Mouse (Mus musculus) skeletal muscle tissue, adult 2 months (tissue): ENCODE measurements around the gene Rarg.

Source experiments
- DNase-seq: peaks from one replicate; pipeline ENCODE4 v3.0.0-alpha.2; 2012; ENCODE audit warnings: low read depth, low spot score

Gene Rarg

DNA sequence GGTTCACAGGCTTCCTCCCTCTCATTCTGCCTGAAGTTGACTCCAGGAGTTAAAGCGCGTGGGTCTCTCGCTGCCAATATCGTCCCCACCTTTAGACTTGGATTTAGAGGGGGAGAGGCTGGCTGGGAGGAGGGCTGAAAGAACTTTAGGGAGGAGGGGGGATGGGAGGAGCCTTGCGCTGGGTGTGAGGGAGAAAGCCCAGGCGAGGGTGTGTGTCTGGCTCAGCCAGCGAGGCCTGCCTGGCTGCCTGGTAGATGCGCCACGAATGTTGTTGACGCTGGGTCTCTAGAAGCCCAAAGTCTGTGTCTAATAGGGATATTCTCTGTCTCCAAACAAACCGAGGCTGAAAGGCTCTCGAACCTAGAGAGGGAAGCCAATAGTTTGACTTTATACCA, 756 bp upstream of the Rarg start:
- DNase-seq, result peak; percentile 57

DNA sequence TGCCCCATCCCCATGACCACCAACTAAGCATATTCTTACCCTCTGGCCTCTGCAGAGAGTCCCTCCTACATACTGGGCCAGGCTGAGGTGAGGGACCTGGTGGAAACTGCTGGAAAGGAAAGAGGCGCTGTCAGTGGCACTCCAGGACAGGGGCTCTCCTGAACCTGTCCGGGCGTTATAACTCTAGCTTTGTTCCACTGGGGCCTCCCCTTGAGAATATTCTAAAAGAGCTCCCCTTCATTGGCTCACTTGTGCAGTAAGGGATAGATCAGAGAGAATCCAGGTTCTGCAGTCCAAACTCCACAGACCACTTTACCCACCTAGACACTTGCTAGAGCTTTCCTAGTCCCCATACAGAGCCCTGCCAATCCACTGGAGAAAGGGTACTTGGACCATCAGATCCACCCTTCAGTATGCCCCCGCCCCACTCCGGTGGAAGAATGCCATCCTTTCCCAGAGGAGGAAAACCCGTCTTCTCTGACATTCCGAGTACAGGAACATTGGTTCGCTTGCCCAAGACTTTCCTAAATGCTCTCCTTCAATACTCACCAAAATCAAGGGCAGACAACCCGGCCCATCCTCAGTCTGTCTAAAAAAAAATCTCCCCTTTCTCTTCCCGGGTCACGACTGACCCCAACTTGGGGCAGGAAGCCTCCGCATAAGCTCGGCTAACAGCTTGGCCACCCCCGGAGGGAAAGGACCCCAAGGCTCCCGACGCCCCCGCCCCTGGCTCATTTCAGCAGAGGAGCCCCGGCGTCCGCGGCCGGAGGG, 701 bp downstream of the Rarg start:
- no peak for DNase-seq

DNA sequence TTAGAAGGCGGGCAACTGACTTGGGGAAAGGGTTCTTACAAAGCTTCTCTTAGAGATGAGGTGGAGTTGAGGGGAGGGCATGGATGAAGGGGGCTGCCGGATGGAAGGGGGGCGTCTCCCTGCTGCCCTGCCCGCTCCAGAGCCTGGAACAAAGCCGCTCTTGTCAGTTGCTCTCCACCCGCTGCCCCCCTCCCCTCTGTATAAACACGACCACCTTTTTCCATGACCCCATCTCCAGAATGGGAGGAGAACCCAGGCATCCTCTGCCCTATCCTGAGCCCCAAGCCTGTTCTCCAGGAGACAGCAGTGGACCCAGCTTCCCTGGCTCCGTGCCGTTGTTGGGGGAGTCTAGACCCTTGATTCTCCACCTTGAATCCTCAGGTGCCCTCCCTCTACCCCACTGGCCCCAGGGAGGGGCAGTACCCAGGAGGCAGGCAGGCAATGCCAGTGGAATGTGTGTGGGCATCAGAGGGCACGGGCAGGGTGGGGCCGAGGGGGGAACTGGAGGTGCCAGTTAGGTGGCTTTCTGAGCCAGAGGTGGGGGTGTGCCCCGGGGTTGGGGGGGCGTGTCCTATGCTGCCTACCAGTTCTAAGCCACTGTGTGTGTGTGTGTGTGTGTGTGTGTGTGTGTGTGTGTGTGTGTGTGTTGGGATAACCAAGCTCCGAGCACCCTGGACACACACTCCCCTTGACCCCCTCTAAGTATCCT, 1.6 kb downstream of the Rarg start:
- no peak for DNase-seq

DNA sequence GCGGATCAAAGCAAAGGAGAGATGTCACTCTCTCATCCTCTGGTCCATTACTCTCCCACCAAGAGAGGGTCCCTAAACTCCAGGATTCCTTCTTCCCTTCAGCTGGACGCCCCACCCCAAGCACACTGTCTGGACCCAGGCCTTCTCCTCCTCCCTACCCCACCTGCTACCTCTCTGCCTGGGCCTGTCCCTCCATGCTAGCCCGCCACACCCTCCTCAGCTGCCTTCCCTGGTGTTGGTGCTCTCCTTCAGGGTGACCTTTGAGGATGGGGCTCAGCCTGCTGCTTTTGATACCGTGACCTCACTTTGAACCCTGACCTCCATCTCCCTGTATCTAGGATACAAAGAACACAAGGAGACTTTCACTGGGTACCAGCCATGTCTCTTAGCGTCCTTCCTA, 6.8 kb downstream of the Rarg start:
- no peak for DNase-seq

DNA sequence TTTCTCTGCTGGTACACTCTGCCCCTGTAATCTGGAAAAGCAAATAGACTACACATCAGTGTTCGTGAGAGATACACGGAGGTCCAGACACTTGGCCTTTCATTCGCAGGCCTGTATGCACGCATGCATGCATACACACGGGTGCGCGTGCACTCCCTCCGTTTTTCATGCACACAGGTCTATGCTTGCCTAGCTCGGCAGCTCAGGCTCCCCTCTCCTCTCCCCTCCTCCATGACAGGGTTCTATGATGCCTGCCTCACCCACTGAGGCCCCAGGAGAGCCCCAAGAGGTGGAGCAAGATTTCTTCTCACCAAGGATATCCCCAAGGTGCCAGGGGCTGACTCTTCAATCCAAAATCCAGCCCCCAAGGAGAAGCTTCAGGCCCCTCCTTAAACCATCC, 7.3 kb downstream of the Rarg start:
- DNase-seq, result no peak

DNA sequence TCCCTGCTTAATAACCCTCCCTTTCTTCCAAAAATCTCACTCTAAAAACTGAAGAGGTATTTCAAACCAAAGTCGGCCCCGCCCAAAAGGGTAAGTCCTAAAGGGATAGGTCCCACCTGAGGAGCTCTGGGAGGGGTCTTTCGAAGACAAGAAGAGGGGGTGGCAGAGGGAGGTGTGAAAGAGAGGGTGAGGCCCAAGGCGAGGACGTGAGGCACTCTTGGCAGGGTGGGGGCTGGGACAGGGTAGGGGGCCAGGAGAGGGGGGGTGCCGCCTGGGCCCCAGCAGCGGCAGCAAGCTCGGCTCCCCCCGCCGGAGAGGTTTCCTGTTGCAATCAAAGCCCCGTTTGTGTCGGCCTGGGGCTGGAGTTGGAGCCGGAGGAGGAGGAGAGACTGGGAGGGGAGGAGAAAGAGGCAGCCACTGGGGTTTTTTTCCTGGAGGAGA, 8.0 kb downstream of the Rarg start:
- no peak for DNase-seq

DNA sequence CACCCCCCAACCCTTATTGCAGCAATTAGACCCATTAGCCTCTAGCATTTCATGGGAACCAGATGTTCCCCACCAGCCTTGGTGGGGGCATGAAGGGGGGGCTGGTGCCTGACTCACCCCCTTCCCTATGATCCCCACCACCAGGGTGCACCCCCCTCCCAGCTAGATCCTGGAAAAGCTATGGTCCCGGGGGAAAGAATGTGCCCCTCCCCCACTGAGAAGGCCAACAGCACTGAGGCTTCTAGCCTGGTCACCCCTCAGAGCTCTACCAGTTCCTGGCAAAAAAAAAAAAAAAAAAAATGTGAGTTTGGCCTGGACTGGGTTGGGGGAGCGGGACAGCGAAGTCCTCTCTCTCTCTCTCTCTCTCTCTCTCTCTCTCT, 8.5 kb downstream of the Rarg start:
- no peak for DNase-seq

DNA sequence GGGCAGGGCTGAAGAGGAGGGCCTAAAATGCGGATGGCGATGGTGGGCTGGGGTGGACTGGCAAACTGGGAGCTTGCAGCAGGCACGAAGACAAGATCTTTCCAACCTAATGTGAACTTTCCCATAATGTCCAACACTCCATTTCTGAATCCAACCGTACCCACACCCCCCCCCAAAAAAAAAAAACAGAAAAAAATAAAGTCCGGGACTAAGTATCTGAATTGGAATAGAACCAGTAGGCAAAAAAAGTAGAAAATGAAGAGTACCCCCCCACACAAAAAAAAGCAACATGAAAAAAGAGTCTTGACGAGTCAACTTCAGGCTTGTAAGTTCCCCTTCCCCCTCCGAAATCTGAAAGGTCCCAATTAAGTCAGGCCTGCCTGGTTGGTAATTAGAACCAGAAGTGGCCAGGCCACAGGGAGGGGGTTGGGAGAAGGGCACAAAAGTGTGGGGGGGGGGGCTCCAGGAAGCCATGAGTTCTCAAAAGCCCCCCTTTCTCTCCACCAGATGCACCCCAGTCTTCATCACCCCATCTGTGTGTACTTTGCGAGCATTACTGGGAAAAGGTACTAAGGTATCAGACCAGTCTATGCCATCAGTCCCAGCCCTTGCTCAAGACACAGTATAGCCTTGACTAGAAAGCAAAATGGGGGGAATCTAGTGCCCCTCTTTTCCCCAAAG, 9.0 kb downstream of the Rarg start:
- no peak for DNase-seq

DNA sequence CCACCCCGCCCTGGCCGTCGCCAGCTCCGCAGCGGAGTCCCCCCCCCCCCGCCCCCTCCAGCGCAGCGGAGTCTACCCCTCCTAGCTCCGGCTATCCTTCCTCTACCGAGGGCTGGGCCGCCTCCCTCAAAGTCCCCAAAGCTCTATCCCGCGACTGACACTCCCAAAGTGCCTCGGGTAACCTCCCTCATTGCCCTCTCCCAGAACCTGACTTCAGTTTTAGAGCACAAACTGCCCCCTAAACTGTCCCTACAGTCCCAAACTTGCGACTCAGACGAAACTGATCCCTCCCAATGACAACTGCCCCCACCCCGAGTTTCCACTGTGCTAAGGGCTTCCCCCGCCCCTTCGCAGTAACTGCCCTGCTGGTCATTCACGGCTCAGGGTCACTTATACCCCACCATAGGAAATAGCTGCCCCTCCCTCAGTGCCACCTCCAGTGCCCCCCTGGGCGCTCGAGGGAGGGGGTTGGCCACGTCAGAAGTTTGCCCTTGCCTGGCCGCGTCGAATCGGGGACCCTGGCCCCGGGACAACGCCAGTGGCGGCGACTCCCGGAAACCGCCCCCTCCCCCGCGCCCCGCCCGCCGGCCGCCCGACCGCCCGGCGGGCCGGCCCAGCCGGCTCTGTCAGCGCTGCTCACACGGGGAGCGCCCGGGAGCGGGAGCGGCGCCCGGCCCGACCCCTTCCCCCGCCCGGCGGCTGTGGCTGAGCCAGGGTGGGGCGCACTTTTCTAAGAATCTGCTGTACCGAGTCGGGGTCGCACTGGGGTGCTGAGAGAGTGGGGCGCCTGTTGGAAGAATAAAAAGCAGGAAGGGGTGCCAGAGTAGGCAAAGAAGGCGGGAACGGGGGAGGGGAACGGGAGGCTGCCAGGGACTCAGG, 9.8 kb downstream of the Rarg start:
- no peak for DNase-seq

DNA sequence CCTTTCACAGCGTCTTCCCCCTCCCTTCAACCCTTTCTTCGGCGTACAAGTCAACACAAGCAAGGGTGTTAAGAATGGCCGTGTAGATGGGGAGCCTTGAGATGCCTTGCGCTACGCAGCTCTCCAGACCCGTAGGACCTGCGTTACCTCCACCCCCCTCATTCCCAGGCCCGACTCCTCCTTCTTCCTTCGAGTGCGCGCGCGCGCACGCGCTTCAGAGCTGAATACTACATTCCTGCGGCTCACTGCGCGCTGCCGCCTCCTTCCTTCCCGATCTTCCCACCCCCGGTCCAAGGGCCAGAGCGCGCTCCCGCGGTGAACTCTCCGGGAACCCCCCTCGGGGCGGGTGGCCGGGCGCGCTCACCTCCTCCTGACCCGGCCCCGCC, 10.5 kb downstream of the Rarg start:
- peak; percentile 94 for DNase-seq

DNA sequence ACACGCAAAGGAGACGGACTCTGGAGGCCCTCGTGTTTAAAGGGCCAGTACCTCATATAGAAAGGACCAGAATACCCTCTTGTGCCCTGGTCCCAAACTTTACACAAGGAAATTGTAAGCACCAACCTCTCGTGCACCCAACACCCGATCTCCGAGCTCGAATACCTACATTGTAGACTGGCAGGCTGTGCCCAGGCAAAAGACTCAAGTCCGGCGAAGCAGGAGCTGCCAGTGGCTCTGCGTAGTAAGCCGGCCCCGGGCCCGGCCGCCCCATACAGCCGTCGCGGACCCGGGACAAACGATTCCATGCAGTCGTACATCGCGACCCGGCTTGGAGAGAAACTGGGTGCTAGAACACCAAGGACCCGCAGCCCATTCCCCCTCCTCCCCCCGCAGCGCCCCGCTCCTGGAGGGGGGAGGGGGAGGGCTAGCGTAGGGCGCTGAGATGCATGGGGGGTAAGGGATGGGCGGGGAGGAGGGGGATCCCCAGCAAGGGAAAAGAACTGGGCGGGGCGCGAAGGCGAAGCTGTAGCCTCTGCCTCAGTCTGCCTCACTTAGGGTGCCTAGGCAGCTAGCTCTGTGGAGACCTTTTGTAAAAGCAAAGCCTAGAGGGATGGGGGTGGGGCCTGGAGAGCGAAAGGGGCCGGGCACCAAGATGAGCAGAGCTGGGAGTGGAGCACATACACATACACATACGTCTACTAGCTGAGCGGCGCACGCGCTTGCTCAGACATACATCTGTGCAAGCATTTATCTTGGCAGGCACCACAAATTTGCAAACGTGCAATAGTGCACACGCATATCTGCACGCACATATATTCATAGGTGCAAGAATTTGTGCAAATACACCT, 11.2 kb downstream of the Rarg start:
- DNase-seq, result peak; percentile 77

DNA sequence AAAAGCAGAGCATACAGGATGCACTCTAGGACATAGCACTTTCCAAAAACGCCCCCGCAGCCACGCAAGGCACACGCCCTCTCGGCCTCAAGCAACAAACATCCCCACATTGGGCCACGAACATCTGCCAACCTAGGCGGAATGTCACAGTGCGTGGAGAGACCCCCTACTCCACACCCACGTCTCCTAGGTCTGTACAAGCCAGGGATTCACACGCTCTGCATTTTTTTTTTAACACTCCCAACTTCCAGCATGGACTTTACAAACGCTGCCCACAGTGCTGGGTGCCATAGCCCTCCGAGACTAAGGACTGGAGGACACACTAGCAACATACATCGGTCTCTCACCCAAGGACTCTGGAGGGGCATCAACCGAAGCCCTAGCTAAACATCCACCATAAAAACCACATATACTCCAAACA, 11.8 kb downstream of the Rarg start:
- no peak for DNase-seq

DNA sequence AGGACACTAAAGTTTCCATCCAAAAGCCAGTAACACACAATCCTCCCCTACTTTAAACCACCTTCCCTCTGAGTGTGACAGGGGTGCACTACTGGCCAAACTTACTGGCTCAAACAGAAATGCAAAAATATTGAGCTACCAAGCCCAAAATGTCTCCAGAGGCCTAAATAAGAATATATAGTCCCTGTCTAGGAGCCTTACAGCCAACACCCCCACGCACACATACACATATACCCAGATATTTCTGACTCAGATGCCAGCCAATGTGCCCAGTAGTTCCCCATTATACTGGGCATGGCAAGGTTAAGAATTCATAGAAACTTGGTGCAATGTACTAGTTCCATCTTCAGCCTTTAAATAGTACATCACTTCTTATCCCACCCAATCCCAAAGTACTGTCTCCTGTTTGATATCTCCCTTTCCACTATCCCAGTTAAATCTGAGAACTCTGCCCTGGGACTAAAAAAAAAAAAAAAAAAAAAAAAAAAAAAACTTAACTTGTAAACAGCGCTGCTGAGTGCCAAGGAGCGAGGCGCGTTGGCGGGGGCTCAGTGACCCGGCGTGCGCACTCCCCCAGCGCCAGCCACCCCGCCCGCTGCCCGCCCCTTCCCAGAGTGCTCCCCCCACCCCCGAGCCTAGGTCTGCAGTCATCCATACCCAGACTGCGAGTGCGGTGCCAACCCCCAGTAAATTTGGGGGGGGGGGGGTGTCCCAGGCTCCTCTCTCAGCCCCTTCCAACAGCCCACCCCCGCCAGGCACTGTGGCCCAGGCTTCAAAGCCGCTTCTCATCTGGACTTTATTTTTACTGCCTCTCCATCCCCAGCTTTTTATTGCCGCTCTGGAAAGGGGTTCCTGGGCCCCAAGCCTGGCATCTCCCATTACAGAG, 12.8 kb downstream of the Rarg start:
- no peak for DNase-seq

DNA sequence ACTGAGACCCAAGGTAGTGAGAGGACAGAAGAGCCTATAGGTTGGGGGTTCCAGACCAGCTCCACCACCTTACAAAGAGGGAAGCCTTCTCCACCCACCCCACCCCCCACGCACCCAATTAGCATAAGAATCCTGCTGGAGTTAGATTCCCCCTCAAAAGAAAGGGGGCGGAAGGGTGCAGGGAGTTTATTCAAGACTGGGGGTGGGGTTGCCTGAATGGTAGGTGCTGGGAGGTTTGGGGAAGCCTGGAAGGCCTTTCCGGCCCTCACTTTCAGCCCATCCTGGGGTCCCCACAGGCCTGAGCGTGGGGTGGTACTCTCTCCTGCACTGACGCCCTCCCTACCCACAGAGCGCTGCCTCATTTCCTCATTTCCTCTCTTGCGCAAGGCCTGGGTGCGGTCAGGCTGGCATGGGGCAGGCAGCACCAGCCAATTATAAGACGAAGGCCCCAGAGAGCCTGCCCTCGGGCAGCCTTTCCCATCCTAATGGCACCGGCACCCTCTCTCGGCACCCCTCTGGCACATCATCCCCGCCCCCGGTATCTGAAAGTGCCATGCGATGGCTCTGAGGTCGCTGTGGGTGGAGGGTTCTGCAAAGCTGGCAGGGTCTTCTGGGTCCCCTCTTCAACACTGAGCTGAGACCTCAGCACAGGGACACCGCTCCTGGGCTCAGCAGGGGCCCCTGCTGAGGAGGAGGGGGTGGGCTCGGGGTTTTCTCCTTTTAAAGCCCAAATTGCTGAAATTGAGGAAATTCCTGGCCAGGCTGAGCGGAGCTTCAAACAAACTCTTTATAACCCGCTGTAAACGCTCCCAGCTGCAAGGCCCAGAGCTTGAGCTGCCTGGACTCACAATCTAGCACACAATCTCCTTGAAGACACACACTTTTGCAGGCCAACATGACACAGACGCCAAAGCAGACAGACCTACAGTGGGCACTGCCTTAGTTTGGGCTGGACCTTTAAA, 13.8 kb downstream of the Rarg start:
- peak; percentile 65 for DNase-seq

DNA sequence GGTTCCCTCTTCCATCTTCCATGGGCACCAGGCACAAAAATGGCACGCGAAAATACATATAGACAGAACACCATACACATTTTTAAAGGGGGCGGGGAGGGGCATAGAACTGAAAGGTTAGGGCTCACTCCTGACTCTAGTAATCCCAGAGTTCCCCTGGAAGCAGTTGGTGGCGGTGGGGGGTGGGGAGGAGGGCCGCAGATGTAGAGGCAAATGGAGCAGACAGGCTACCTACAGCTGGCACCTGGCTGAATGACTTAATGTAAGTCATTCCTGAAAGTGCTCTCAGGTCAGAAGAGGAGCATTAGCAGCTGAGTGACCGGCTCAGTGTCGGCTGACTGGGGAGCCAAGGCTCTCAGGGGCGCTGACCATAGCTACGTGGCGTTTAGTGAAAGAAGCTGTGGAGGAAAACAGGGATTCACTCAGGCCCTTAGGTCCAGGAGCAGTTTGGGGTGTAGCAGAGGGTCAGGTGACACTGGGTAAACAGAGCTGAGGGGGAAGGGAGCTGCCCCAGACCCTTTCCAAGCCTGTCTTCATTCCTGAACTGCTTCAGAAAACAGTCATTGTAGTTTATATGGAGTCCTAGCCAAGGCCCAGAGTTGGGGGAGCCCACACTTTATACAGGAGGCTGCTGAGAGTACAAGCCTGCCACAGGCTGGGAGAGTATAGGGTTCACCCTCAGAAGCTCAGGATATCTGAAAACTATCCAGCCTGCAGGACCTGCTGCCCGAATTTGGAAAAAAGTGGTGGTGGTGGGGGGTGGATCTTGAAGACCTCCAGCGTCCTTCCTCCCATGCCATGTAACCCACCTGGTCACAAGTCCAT, 14.7 kb downstream of the Rarg start:
- DNase-seq, result no peak

DNA sequence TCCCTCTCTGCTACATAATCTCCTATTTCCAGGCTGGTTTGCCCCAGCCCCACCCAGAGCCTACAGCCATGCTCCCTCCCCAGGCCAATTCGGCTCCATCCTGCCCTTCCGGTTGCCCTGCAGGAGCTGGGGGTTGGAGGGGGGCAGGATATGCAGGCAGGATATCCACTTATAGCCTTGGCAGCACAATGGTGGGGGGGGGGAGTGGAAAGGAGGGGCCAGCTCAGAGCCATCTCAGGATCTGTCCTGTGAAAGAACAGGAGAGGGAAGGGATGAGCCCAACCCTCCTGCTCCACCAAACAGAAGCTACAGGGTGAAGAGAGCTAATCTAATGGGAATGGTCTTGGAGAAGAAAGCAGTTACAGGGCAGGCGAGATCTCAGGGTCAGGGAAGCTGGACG, 16.7 kb downstream of the Rarg start:
- DNase-seq, result no peak

DNA sequence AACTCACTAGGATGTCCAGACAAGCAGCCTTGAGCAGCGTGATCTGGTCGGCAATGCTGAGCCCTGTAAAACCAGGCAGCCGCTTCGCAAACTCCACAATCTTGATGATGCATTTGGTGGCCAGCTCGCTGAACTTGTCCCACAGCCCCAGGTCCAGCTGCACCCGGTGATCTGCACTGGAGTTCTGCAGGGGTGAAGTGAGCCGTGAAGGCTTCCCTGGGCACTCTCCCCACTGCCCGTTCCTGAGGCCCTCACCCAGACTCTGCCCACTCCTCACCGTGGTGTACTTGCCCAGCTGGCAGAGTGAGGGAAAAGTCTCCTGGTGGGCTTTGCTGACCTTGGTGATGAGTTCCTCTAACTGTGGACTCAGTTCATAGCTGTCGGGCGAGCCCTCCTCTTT, 17.5 kb downstream of the Rarg start:
- DNase-seq, result no peak

DNA sequence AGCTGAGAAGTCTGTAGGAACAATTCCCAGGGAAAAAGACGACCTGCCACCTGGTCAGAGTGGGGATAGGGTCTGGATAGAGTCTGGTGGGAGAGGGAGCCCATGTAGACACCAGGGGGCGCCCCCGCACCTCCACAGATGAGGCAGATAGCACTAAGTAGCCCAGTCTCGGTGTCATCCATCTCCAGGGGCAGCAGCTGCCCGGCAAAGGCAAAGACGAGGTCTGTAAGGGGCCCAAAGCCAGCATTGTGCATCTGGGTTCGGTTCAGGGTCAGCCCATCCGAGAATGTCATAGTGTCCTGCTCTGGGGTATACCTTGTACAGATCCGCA, 18.1 kb downstream of the Rarg start:
- DNase-seq, result no peak
